Mouse (Mus musculus): ENCODE measurements around the gene Hist1h2bl. TPM values are rescaled to one million over a fixed set of nuclear protein-coding genes. Genes with fewer than 3 reads are reported as not detected.
"Not testable (repeated sequence)": the region's sequence is repeated elsewhere in the genome, so short reads cannot be mapped to it uniquely, and the experiment has no call there.

Gene Hist1h2bl
- total RNA-seq, 2 experiments from 2014 or later: 112 to 115 TPM

GRCm38 (mm10) chr13:21722993-21723836 lies 7.3 kb upstream of the Hist1h2bl start:
- DNase-seq: no peak
- intact Hi-C loops (cut with DNase I): no loop called here

- peak; percentile 26 for DNase-seq
- intact Hi-C loops (cut with DNase I): no loop called here
These were observed 6.5 kb upstream of the Hist1h2bl start for GRCm38 (mm10) chr13:21722373-21722925.

GRCm38 (mm10) chr13:21721757-21722372 lies 5.9 kb upstream of the Hist1h2bl start, which contains the start of gene Hist1h2bm:
Gene Hist1h2bm, plus strand, starts transcription at chr13:21722044.
- intact Hi-C loops (cut with DNase I): not testable (repeated sequence)

GRCm38 (mm10) chr13:21721107-21721756 lies 5.3 kb upstream of the Hist1h2bl start:
- DNase-seq; intact Hi-C loops (cut with DNase I): not testable (repeated sequence)

More at GRCm38 (mm10) chr13:21721757-21722372, 5.9 kb upstream of the Hist1h2bl start, which contains the start of gene Hist1h2bm:
- peak; percentile 60 for DNase-seq

GRCm38 (mm10) chr13:21718381-21719080 lies 2.6 kb upstream of the Hist1h2bl start:
- intact Hi-C loops (cut with DNase I): no loop called here
- DNase-seq: no peak

- intact Hi-C loops (cut with DNase I): not testable (repeated sequence)
- peak; percentile 83 for DNase-seq
These were observed 1.7 kb upstream of the Hist1h2bl start, which contains the start of gene Hist1h3h for GRCm38 (mm10) chr13:21717397-21718357. Gene Hist1h3h, plus strand, starts transcription at chr13:21717659.

- DNase-seq; intact Hi-C loops (cut with DNase I): not testable (repeated sequence)
These were observed 823 bp upstream of the Hist1h2bl start for GRCm38 (mm10) chr13:21716540-21717391.

GRCm38 (mm10) chr13:21715131-21715863 lies 646 bp downstream of the Hist1h2bl start:
- DNase-seq: peak; percentile 14
- intact Hi-C loops (cut with DNase I): no loop called here

GRCm38 (mm10) chr13:21714725-21715124 lies 1.2 kb downstream of the Hist1h2bl start:
- DNase-seq: peak; percentile 49
- intact Hi-C loops (cut with DNase I): loop anchor here (5.0 kb wide), 1 partner anchor 1698 kb away; no protein-coding TSS in a partner anchor

GRCm38 (mm10) chr13:21711698-21712097 lies 4.2 kb downstream of the Hist1h2bl start:
- intact Hi-C loops (cut with DNase I): loop anchor here (5.0 kb wide), 1 partner anchor 1701 kb away; no protein-coding TSS in a partner anchor
- DNase-seq: no peak

- peak; percentile 69 for DNase-seq
- intact Hi-C loops (cut with DNase I): loop anchor here (5.0 kb wide), 1 partner anchor 1701 kb away; no protein-coding TSS in a partner anchor
These were observed 5.0 kb downstream of the Hist1h2bl start for GRCm38 (mm10) chr13:21710821-21711525.

- intact Hi-C loops (cut with DNase I): loop anchor here (5.0 kb wide), 1 partner anchor 1702 kb away; no protein-coding TSS in a partner anchor
- DNase-seq: peak; percentile 90
These were observed 5.8 kb downstream of the Hist1h2bl start for GRCm38 (mm10) chr13:21710031-21710711.

GRCm38 (mm10) chr13:21706669-21707068 lies 9.3 kb downstream of the Hist1h2bl start:
- DNase-seq: no peak
- intact Hi-C loops (cut with DNase I): no loop called here

GRCm38 (mm10) chr13:21697811-21698210 lies 18.1 kb downstream of the Hist1h2bl start, which contains the start of gene Olfr1359:
Gene Olfr1359, plus strand, starts transcription at chr13:21698111.
- DNase-seq: no peak
- intact Hi-C loops (cut with DNase I): no loop called here

GRCm38 (mm10) chr13:21677305-21677704 lies 38.6 kb downstream of the Hist1h2bl start, which contains the start of gene Olfr1360:
Gene Olfr1360, minus strand, starts transcription at chr13:21677405.
- DNase-seq: no peak

More at GRCm38 (mm10) chr13:21677305-21677704, 38.6 kb downstream of the Hist1h2bl start, which contains the start of gene Olfr1360:
- intact Hi-C loops (cut with DNase I): no loop called here
